Mouse (Mus musculus) neural tube, embryonic 11.5 days (tissue): ENCODE data around the gene Exog. TPM values are rescaled to one million over a fixed set of nuclear protein-coding genes. Genes with fewer than 3 reads are reported as not detected.

Experiments used
- ATAC-seq: fragments of 200-750 bp; cut with Nextera tagmentation; 2 replicates; pipeline ENCODE4 v1.8.0; 2017; ENCODE audit warnings: moderate number of reproducible peaks, mild to moderate bottlenecking, moderate TSS enrichment, moderate library complexity; ENCODE audit not compliant: insufficient read depth, low FRiP score, low TSS enrichment
- DNase-seq: peaks from one replicate; pipeline ENCODE4 v3.0.0-alpha.2; 2015; ENCODE audit warnings: low spot score
- H3K27ac ChIP-seq: fragments of 300-500 bp; sonication (generic); 2 replicates; pipeline ENCODE4 v1.5.1; 2014; ENCODE audit warnings: low read depth, mild to moderate bottlenecking, low read length
- H3K27me3 ChIP-seq: fragments of 300-500 bp; sonication (generic); 2 replicates; pipeline ENCODE4 v1.6.1; 2014; ENCODE audit warnings: mild to moderate bottlenecking, low read length, mixed read lengths; ENCODE audit not compliant: control insufficient read depth, insufficient read depth
- H3K36me3 ChIP-seq: fragments of 300-500 bp; sonication (generic); 2 replicates; pipeline ENCODE4 v1.6.1; 2014; ENCODE audit warnings: mild to moderate bottlenecking, low read length, moderate library complexity, mixed read lengths; ENCODE audit not compliant: control insufficient read depth, insufficient read depth
- H3K4me1 ChIP-seq: fragments of 300-500 bp; sonication (generic); 2 replicates; pipeline ENCODE4 v1.6.1; 2014; ENCODE audit warnings: low read length, mixed read lengths; ENCODE audit not compliant: control insufficient read depth, insufficient read depth
- H3K4me2 ChIP-seq: fragments of 300-500 bp; sonication (generic); 2 replicates; pipeline ENCODE4 v1.6.1; 2014; ENCODE audit warnings: low read depth, mild to moderate bottlenecking, moderate library complexity
- H3K4me3 ChIP-seq: fragments of 300-500 bp; sonication (generic); 2 replicates; pipeline ENCODE4 v1.5.1; 2014; ENCODE audit warnings: low read depth, low read length
- H3K9ac ChIP-seq: fragments of 300-500 bp; sonication (generic); 2 replicates; pipeline ENCODE4 v1.6.1; 2014; ENCODE audit warnings: mild to moderate bottlenecking, low read length
- H3K9me3 ChIP-seq: fragments of 300-500 bp; sonication (generic); 2 replicates; pipeline ENCODE4 v1.6.1; 2016; ENCODE audit warnings: low read length; ENCODE audit not compliant: control insufficient read depth
- WGBS: fragments of 180-500 bp; shearing (Covaris S2); extraction: QIAGEN DNeasy Blood & Tissue Kit; methylation state at CpG from one replicate; pipeline ENCODE4 v1.1.7; 2014; 5-methylcytosine and 5-hydroxymethylcytosine counted together
- polyA plus RNA-seq: library from polyadenylated mRNA; unstranded; fragments of >200 nt; fragmentation: Nextera tagmentation; extraction: Ambion mirVana; gene quantifications from 2 replicates; pipeline ENCODE4 v1.2.1, GENCODE M21; 2014

Exog gene
- polyA plus RNA-seq, 1 experiment from 2014 or later = 47.0 TPM

GRCm38 (mm10) chr9:119473011-119473410 is 28.3 kb downstream of the Exog start:
- 93% methylated on average over 1 of the region's 1 CpGs for WGBS
- no peak for ATAC-seq

GRCm38 (mm10) chr9:119473608-119474164 is 28.9 kb downstream of the Exog start:
- WGBS = 76% methylated on average over 9 of the region's 9 CpGs

More at GRCm38 (mm10) chr9:119473011-119473410, 28.3 kb downstream of the Exog start:
- no peaks in the 10 kb centered on the region for H3K27me3 ChIP-seq
- no peak overlapping the region for H3K27ac ChIP-seq
- no peaks in the 10 kb centered on the region for H3K9me3 ChIP-seq
- H3K4me1 ChIP-seq = peaks cover 4% of the 10 kb centered on the region; the same call in 1 of the 2 replicates
- no peak for DNase-seq
- H3K4me2 ChIP-seq = no peak overlapping the region
- H3K4me3 ChIP-seq = no peak overlapping the region
- H3K36me3 ChIP-seq = no peaks in the 10 kb centered on the region; the same call in 1 of the 2 replicates
- no peak overlapping the region for H3K9ac ChIP-seq

GRCm38 (mm10) chr9:119474717-119475611 is 30.2 kb downstream of the Exog start:
- peaks cover 7% of the 10 kb centered on the region; the same call in 1 of the 2 replicates for H3K4me1 ChIP-seq
- ATAC-seq = no peak
- H3K9me3 ChIP-seq = no peaks in the 10 kb centered on the region
- no peak overlapping the region for H3K4me2 ChIP-seq
- no peak for DNase-seq
- WGBS = 60% methylated on average over 15 of the region's 15 CpGs
- no peaks in the 10 kb centered on the region for H3K36me3 ChIP-seq
- H3K27ac ChIP-seq = no peak overlapping the region
- no peak overlapping the region for H3K4me3 ChIP-seq
- no peak overlapping the region for H3K9ac ChIP-seq
- no peaks in the 10 kb centered on the region for H3K27me3 ChIP-seq

More at GRCm38 (mm10) chr9:119473608-119474164, 28.9 kb downstream of the Exog start:
- Histone ChIP-seq H3K4me1 (peaks cover 7% of the 10 kb centered on the region; the same call in 1 of the 2 replicates), H3K36me3 (no peaks in the 10 kb centered on the region; the same call in 1 of the 2 replicates), H3K4me3 (no peak overlapping the region), H3K27me3 (no peaks in the 10 kb centered on the region), H3K27ac (no peak overlapping the region), H3K9me3 (no peaks in the 10 kb centered on the region), H3K4me2 (no peak overlapping the region), H3K9ac (no peak overlapping the region)
- no peak for DNase-seq
- ATAC-seq = no peak

- no peak overlapping the region for H3K4me2 ChIP-seq
- ATAC-seq = peak; percentile 38; the same call in 1 of the 2 replicates
Measured at GRCm38 (mm10) chr9:119477754-119478153, 33.0 kb downstream of the Exog start.

GRCm38 (mm10) chr9:119478345-119478744 is 33.6 kb downstream of the Exog start:
- no peaks in the 10 kb centered on the region for H3K9me3 ChIP-seq
- 69% methylated on average over 11 of the region's 11 CpGs for WGBS
- H3K36me3 ChIP-seq = no peaks in the 10 kb centered on the region
- H3K27ac ChIP-seq = no peak overlapping the region
- no peak overlapping the region for H3K9ac ChIP-seq
- ATAC-seq (no peak), DNase-seq (no peak)
- no peak overlapping the region for H3K4me2 ChIP-seq
- no peak overlapping the region for H3K4me3 ChIP-seq
- peaks cover 7% of the 10 kb centered on the region; the same call in 1 of the 2 replicates for H3K4me1 ChIP-seq
- no peaks in the 10 kb centered on the region for H3K27me3 ChIP-seq

More at GRCm38 (mm10) chr9:119477754-119478153, 33.0 kb downstream of the Exog start:
- Histone ChIP-seq H3K4me3 (no peak overlapping the region), H3K4me1 (peaks cover 7% of the 10 kb centered on the region; the same call in 1 of the 2 replicates), H3K9me3 (no peaks in the 10 kb centered on the region), H3K36me3 (no peaks in the 10 kb centered on the region), H3K27me3 (no peaks in the 10 kb centered on the region), H3K9ac (no peak overlapping the region), H3K27ac (no peak overlapping the region)
- DNase-seq = no peak
- WGBS = 4% methylated on average over 6 of the region's 6 CpGs

GRCm38 (mm10) chr9:119479297-119479696 is 34.6 kb downstream of the Exog start:
- Histone ChIP-seq H3K27ac (no peak overlapping the region), H3K4me2 (no peak overlapping the region), H3K27me3 (no peaks in the 10 kb centered on the region), H3K4me3 (no peak overlapping the region), H3K9me3 (no peaks in the 10 kb centered on the region), H3K4me1 (peaks cover 7% of the 10 kb centered on the region; the same call in 1 of the 2 replicates), H3K36me3 (no peaks in the 10 kb centered on the region), H3K9ac (no peak overlapping the region)
- ATAC-seq (no peak), DNase-seq (no peak)
- 43% methylated on average over 8 of the region's 8 CpGs for WGBS

GRCm38 (mm10) chr9:119481612-119482011 is 36.9 kb downstream of the Exog start:
- Histone ChIP-seq H3K4me3 (no peak overlapping the region), H3K36me3 (no peaks in the 10 kb centered on the region), H3K9ac (no peak overlapping the region), H3K4me2 (no peak overlapping the region), H3K9me3 (no peaks in the 10 kb centered on the region), H3K4me1 (peaks cover 7% of the 10 kb centered on the region; the same call in 1 of the 2 replicates), H3K27ac (no peak overlapping the region), H3K27me3 (no peaks in the 10 kb centered on the region)
- WGBS = 87% methylated on average over 4 of the region's 4 CpGs
- DNase-seq = no peak
- no peak for ATAC-seq

- Histone ChIP-seq H3K4me3 (no peak overlapping the region), H3K9ac (no peak overlapping the region), H3K36me3 (no peaks in the 10 kb centered on the region), H3K9me3 (no peaks in the 10 kb centered on the region), H3K27me3 (no peaks in the 10 kb centered on the region), H3K27ac (no peak overlapping the region), H3K4me2 (no peak overlapping the region), H3K4me1 (no peaks in the 10 kb centered on the region)
- ATAC-seq (no peak), DNase-seq (no peak)
- WGBS = 40% methylated on average over 23 of the region's 23 CpGs
Measured at GRCm38 (mm10) chr9:119483554-119484353, 39.0 kb downstream of the Exog start.
